Mouse (Mus musculus) liver, adult 2 months (tissue): ENCODE measurements at regions not wholly inside any gene's neighbourhood (a gene's known extent, or its start where the extent isn't known, plus 50 kb on each side); places are given as distances from the start of the nearest gene placed in this dataset.

Experiments
- CTCF ChIP-seq: fragments of 200-500 bp; IDR thresholded peaks from 2 replicates; pipeline ENCODE4 v1.5.1; 2011; ENCODE audit warnings: low read depth, low read length, control low read depth
- POLR2A ChIP-seq: fragments of 200-500 bp; IDR thresholded peaks from 2 replicates; pipeline ENCODE4 v1.6.1; 2011; ENCODE audit warnings: low read length, control low read depth; ENCODE audit not compliant: insufficient read depth; ENCODE audit errors: extremely low read depth

DNA sequence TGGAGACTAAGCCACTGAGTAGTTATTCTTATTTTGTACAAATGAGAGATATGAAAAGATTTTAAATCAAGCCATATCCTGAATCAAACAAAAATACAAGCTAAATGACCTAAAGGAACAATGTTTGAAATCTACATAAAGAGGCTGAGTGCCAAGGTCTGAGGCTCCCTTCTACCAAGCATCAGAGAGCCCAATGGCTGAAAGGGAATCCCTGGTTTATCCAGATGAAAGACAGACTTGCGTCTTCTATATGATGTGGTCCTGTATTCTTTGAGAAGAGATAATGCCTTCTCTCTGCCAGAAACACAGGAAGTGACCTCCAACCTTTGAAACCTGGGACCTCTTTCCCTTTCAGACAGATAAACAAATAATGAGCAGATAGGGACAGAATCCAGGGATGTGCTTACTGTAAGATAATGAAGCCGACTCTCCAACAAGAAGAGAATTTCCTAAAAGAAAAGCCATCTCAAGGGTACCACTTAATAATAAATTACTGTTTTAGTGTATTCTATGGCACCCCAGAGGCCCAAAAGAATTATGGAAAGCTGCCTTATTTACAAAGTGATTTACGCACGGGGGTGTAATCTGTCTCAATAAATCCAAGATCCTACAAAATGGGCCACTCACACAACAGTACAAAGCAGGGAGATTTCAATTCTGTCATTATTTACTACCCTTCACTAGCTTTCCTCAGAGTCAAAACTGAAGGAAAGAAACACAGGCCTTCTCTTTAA, 248.7 kb downstream of the Bcl2 start:
- TF ChIP-seq CTCF (no peak), POLR2A (no peak)
